Mouse (Mus musculus) liver, postnatal 0 days (tissue): ENCODE results near the gene Pdgfra. TPM values are rescaled to one million over a fixed set of nuclear protein-coding genes. Genes with fewer than 3 reads are reported as not detected.
A peak's percentile ranks its signal among the peaks of the same experiment; 100 is the strongest.

Source experiments
- ATAC-seq: fragments of 200-750 bp; cut with Nextera tagmentation; 2 replicates; pipeline ENCODE4 v1.8.0; 2017; ENCODE audit warnings: mild to moderate bottlenecking, moderate library complexity
- DNase-seq: peaks from one replicate; pipeline ENCODE4 v3.0.0-alpha.2; 2016
- H3K27ac ChIP-seq: fragments of 300-500 bp; sonication (generic); 2 replicates; pipeline ENCODE4 v1.5.1; 2014; ENCODE audit warnings: antibody characterized with exemption, moderate library complexity, mild to moderate bottlenecking, low read depth
- H3K27me3 ChIP-seq: fragments of 300-500 bp; sonication (generic); 2 replicates; pipeline ENCODE4 v1.6.1; 2014; ENCODE audit warnings: low read length, control low read depth, mixed read lengths; ENCODE audit not compliant: insufficient read depth
- H3K36me3 ChIP-seq: fragments of 300-500 bp; sonication (generic); replicated peaks from 2 replicates; pipeline ENCODE4 v1.6.1; 2014; ENCODE audit warnings: mild to moderate bottlenecking, control low read depth, low read length, moderate library complexity, mixed read lengths; ENCODE audit not compliant: insufficient read depth
- H3K4me1 ChIP-seq: fragments of 300-500 bp; sonication (generic); 2 replicates; pipeline ENCODE4 v1.6.1; 2014; ENCODE audit warnings: antibody characterized with exemption, mild to moderate bottlenecking, control low read depth; ENCODE audit not compliant: insufficient read depth
- H3K4me2 ChIP-seq: fragments of 300-500 bp; sonication (generic); 2 replicates; pipeline ENCODE4 v1.6.1; 2014; ENCODE audit warnings: low read depth, mild to moderate bottlenecking, low read length, moderate library complexity, mixed read lengths
- H3K4me3 ChIP-seq: fragments of 300-500 bp; sonication (generic); 2 replicates; pipeline ENCODE4 v1.5.1; 2014; ENCODE audit warnings: low read depth, low read length
- H3K9ac ChIP-seq: fragments of 300-500 bp; sonication (generic); replicated peaks from 2 replicates; pipeline ENCODE4 v1.6.1; 2014; ENCODE audit warnings: mild to moderate bottlenecking, moderate library complexity
- H3K9me3 ChIP-seq: fragments of 300-500 bp; sonication (generic); 2 replicates; pipeline ENCODE4 v1.6.1; 2016; ENCODE audit warnings: mild to moderate bottlenecking, control low read depth, low read length, mixed read lengths
- CTCF ChIP-seq: sonication (generic); IDR thresholded peaks from 2 replicates; pipeline ENCODE4 v1.5.1; 2016; ENCODE audit warnings: antibody characterized with exemption, low read depth
- EP300 ChIP-seq: IDR thresholded peaks from 2 replicates; pipeline ENCODE4 v1.6.1; 2016; ENCODE audit warnings: antibody characterized with exemption, low read depth, mild to moderate bottlenecking
- WGBS: fragments of 180-500 bp; shearing (Covaris S2); extraction: QIAGEN DNeasy Blood & Tissue Kit; methylation state at CpG from one replicate; pipeline ENCODE4 v1.1.7; 2014; ENCODE audit not compliant: insufficient replicate concordance; 5-methylcytosine and 5-hydroxymethylcytosine counted together
- polyA plus RNA-seq: library from polyadenylated mRNA; unstranded; fragments of >200 nt; fragmentation: Nextera tagmentation; extraction: Ambion mirVana; gene quantifications from 2 replicates; pipeline ENCODE4 v1.2.1, GENCODE M21; 2015

The Pdgfra gene
- polyA plus RNA-seq, 1 experiment from 2014 or later = 1.3 TPM

GRCm38 (mm10) chr5:75157038-75157437 is 4.9 kb downstream of the Pdgfra start:
- ATAC-seq = no peak
- 0% methylated on average over 3 of the region's 3 CpGs for WGBS
- H3K27me3 ChIP-seq = peaks cover 48% of the 10 kb centered on the region
- H3K36me3 ChIP-seq = no peaks in the 10 kb centered on the region
- no peak overlapping the region for H3K27ac ChIP-seq
- DNase-seq = no peak
- TF ChIP-seq CTCF (peak; percentile 87), EP300 (no peak)
- H3K4me1 ChIP-seq = peaks cover 17% of the 10 kb centered on the region
- peak overlapping the region; percentile 79 for H3K4me2 ChIP-seq
- H3K9ac ChIP-seq = no peak overlapping the region
- peak overlapping the region; percentile 40; the same call in 1 of the 2 replicates for H3K4me3 ChIP-seq
- no peaks in the 10 kb centered on the region for H3K9me3 ChIP-seq

DNA sequence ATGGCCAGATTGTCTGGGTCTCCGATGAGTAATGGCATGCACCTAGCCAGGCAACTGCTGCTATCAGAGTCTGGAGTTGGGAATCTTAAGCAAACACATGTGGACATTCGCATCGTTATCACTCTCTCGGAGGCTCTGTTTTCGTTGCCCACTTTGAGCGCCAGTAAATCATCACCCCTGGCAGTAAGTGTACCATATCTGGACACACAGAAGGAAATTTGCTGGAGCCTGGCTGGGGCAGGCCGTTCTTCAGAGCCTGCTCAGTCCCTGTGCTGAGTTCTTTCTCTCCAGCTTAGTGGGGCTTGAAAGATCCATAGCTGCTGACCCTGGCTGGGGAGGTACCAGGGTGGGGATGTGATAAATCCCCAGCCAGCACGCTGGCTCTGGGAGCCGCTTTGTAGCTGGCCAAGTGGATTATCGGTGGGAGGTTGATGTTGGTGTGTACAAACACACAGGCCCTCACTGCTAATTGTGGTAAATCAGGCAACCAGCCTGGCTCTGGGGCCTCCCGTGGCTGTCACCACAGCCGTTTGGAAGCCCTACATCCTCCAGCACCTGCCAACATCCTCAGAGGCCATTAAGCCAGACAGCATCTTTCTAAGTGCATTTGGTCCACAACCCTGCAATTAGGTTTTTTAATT is 8.6 kb downstream of the Pdgfra start:
- no peaks in the 10 kb centered on the region for H3K36me3 ChIP-seq
- H3K9ac ChIP-seq = no peak overlapping the region
- H3K9me3 ChIP-seq = no peaks in the 10 kb centered on the region
- H3K27ac ChIP-seq = no peak overlapping the region
- DNase-seq (no peak), ATAC-seq (no peak)
- peaks cover 13% of the 10 kb centered on the region for H3K27me3 ChIP-seq
- no peak overlapping the region for H3K4me3 ChIP-seq
- no peak overlapping the region for H3K4me2 ChIP-seq
- peaks cover 9% of the 10 kb centered on the region for H3K4me1 ChIP-seq
- WGBS = 39% methylated on average over 12 of the region's 12 CpGs
- TF ChIP-seq EP300 (no peak), CTCF (no peak)

- no peak overlapping the region for H3K9ac ChIP-seq
- no peak for ATAC-seq
- DNase-seq = no peak
- H3K27ac ChIP-seq = no peak overlapping the region
- 83% methylated on average over 6 of the region's 6 CpGs for WGBS
- TF ChIP-seq CTCF (no peak), EP300 (no peak)
- peaks cover 4% of the 10 kb centered on the region for H3K27me3 ChIP-seq
- H3K36me3 ChIP-seq = no peaks in the 10 kb centered on the region
- H3K4me3 ChIP-seq = no peak overlapping the region
- H3K9me3 ChIP-seq = no peaks in the 10 kb centered on the region
- H3K4me2 ChIP-seq = no peak overlapping the region
- H3K4me1 ChIP-seq = 0 out of 2 replicates have a peak, but pooled peaks cover 3% of the 10 kb centered on the region
These were observed 9.5 kb downstream of the Pdgfra start for GRCm38 (mm10) chr5:75161586-75161985.

DNA sequence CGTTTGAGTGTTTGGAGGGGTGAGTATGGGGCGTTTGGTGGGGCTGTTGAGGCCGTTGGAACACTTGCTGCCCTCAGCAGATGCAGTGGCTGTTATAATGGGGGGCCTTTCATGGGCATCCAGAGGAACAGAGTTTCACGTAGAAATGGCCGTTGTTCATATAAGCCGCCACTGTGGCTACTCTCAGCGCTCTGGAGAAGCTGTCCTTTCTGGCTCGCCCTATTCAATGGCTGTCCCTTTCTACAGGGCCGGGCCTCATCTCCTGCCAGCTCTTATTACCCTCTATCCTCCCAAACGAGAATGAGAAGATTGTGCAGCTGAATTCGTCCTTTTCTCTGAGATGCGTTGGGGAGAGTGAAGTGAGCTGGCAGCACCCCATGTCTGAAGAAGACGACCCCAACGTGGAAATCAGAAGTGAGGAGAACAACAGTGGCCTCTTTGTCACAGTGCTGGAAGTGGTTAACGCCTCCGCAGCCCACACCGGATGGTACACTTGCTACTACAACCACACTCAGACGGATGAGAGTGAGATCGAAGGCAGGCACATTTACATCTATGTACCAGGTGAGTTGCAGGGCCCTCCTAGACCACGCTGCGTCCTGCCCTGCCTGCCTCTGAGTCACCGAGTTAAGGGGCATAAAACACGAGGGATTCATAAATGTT is 11.3 kb downstream of the Pdgfra start:
- H3K4me2 ChIP-seq = no peak overlapping the region
- no peaks in the 10 kb centered on the region for H3K27me3 ChIP-seq
- no peaks in the 10 kb centered on the region for H3K36me3 ChIP-seq
- no peaks in the 10 kb centered on the region for H3K4me1 ChIP-seq
- DNase-seq (no peak), ATAC-seq (no peak)
- H3K9me3 ChIP-seq = no peaks in the 10 kb centered on the region
- H3K27ac ChIP-seq = no peak overlapping the region
- 77% methylated on average over 23 of the region's 23 CpGs for whole genome bisulfite sequencing
- TF ChIP-seq EP300 (no peak), CTCF (no peak)
- no peak overlapping the region for H3K9ac ChIP-seq
- H3K4me3 ChIP-seq = no peak overlapping the region

- DNase-seq = no peak
- no peaks in the 10 kb centered on the region for H3K36me3 ChIP-seq
- H3K27me3 ChIP-seq = no peaks in the 10 kb centered on the region
- H3K9me3 ChIP-seq = no peaks in the 10 kb centered on the region
- ATAC-seq = no peak
- H3K9ac ChIP-seq = no peak overlapping the region
- TF ChIP-seq EP300 = no peak
- TF ChIP-seq CTCF = peak; percentile 40
- 73% methylated on average over 4 of the region's 4 CpGs for WGBS
- no peak overlapping the region for H3K4me3 ChIP-seq
- no peak overlapping the region for H3K27ac ChIP-seq
- H3K4me2 ChIP-seq = no peak overlapping the region
- H3K4me1 ChIP-seq = no peaks in the 10 kb centered on the region
These were observed 12.6 kb downstream of the Pdgfra start for GRCm38 (mm10) chr5:75164688-75165087.

DNA sequence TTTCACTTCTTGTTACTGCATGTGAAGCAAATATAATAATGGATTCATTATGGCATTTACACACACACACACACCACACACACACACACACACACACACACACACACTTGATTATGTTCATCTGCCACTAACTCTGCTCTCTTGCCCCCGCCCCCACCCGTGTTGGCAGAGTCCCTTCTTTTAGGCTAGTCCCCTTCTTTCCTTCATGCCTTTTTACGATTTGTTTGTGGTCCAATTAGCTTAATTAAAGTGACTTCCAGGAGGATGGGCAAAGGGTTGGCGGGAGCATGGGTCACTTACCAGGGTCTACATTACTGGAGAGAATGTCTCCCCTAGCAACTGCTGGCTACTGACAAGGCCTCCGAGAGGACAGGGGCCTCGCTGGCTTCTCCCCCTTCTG is 17.7 kb downstream of the Pdgfra start:
- 77% methylated on average over 6 of the region's 6 CpGs for WGBS
- Histone ChIP-seq H3K27me3 (no peaks in the 10 kb centered on the region), H3K4me3 (no peak overlapping the region), H3K36me3 (no peaks in the 10 kb centered on the region), H3K9me3 (no peaks in the 10 kb centered on the region), H3K4me2 (no peak overlapping the region), H3K27ac (no peak overlapping the region), H3K9ac (no peak overlapping the region), H3K4me1 (no peaks in the 10 kb centered on the region)
- no peak for TF ChIP-seq EP300
- ATAC-seq (no peak), DNase-seq (no peak)
